Mouse (Mus musculus) kidney, adult 2 months (tissue): ENCODE measurements around the gene Nanos2.

ENCODE experiments used
- CTCF ChIP-seq: fragments of 200-500 bp; conservative IDR thresholded peaks from 2 replicates; pipeline ENCODE4 v1.5.1; 2011; ENCODE audit warnings: low read depth, mild to moderate bottlenecking, control low read depth, low read length, moderate library complexity, mixed read lengths; ENCODE audit not compliant: insufficient read depth, insufficient read length
- POLR2A ChIP-seq: fragments of 200-500 bp; IDR thresholded peaks from one replicate; pipeline ENCODE4 v1.6.1; 2011; ENCODE audit warnings: low read depth, low read length, control low read depth

DNA sequence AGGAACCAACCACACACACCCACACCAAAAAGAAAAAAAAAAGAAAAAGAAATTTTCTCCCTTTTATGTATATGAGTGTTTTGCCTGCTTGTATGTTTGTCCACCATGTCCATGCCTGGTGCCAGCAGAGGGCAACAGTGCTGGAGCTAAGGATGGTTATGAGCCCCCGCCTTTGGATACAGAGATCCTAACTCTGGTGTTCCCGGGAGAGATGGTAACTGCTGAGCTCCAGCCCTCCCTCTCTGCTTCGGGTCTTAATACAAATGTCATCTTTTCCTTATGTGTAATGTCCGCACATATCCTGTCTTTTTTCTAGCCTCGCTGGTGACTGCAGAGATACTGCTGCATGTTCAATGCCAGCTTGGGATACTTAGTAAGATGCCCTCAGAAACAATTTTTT, 2.8 kb downstream of the Nanos2 start:
- TF ChIP-seq CTCF = no peak
- TF ChIP-seq POLR2A = no peak
